8 mouse cellular contexts compared by ENCODE assay signal in the genomic region with DNA sequence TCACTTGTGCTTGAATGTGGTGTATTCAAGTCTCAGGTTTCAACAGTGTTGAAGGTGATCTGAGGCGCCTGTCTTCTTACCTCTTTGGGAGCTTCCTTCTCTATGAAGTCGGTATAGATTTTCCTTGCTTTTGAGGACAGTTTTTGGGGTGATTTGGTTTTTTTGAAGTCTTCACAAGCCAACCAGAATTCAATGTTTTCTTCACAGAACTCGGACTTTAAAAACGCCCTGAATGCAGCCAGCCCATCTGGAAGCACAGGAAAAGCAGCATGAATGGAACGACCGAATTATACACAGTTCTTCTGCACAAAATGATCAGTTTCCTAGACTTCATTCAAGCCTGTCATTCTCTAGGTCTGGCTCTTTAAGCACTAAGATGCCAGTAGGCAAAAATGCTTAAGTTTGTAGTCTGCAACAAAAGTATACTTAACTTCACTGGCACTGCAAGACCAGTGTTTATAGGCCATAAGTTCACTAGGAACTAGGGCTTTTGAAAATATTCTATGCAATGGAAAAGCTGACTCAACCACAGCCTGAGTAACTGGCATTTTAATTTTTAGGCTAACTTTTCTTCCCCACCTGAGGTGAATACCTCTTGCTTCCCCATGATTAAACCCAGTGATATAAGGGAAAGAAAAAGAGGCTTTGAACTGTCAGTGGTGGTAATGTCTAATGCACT. TPM values are rescaled to one million over a fixed set of nuclear protein-coding genes. Genes with fewer than 3 reads are reported as not detected.
DNase-seq lines count a peak whose midpoint lies in the region; TF ChIP-seq lines count a peak whose summit lies in the region.

No protein-coding gene starts in this region.

- TF ChIP-seq CTCF in gastrocnemius, adult 2 months (IDR thresholded peaks at IDR 0.05): no peak

- DNase-seq in gastrocnemius, adult 2 months: no peak
- DNase-seq in gastrocnemius, postnatal 14 days: no peak
- peak; percentile 27 for DNase-seq in CD4-positive helper T cell, adult 2 months (ENCODE audit: low read depth, low spot score)
- DNase-seq in hindbrain, embryonic 10.5 days (ENCODE audit: low spot score): no peak
- no peak for DNase-seq in cerebellum, postnatal 10 days
- DNase-seq in embryo, embryonic 10.5 days (ENCODE audit: low spot score): no peak
- no peak for DNase-seq in cerebellum, postnatal 25 days

- WGBS in hindbrain, embryonic 10.5 days: 84% methylated on average over 6 of the region's 6 CpGs
- 89% methylated on average over 6 of the region's 6 CpGs for WGBS in macrophage (ENCODE audit: missing documents)

- no peaks in the 10 kb centered on the region for H3K9me3 ChIP-seq in hindbrain, embryonic 10.5 days

- intact Hi-C loops in gastrocnemius, adult 2 months (cut with DNase I): loop anchor here (5.0 kb wide), 2 partner anchors 60 to 85 kb away; no protein-coding TSS in a partner anchor
- intact Hi-C loops in gastrocnemius, postnatal 14 days (cut with DNase I; ENCODE audit: low total_unique reads): loop anchor here (5.0 kb wide), 1 partner anchor 80 kb away; no protein-coding TSS in a partner anchor

- H3K27me3 ChIP-seq in hindbrain, embryonic 10.5 days (ENCODE audit: insufficient read depth, poor library complexity, severe bottlenecking): no peaks in the 10 kb centered on the region

- H3K27ac ChIP-seq in gastrocnemius, adult 2 months: no peak overlapping the region; the same call in 1 of the 2 replicates
- no peak overlapping the region; the same call in 1 of the 2 replicates for H3K27ac ChIP-seq in hindbrain, embryonic 10.5 days
- peak overlapping the region; percentile 92 for H3K27ac ChIP-seq in macrophage

- peaks cover 22% of the 10 kb centered on the region for H3K36me3 ChIP-seq in hindbrain, embryonic 10.5 days
- H3K36me3 ChIP-seq in macrophage (ENCODE audit: inconsistent target): 0 out of 2 replicates have a peak, but pooled peaks cover 12% of the 10 kb centered on the region

- peak overlapping the region; percentile 89 for H3K4me3 ChIP-seq in gastrocnemius, adult 2 months
- peak overlapping the region; percentile 57 for H3K4me3 ChIP-seq in hindbrain, embryonic 10.5 days
- peak overlapping the region; percentile 97 for H3K4me3 ChIP-seq in macrophage (ENCODE audit: inconsistent target)

- peaks cover 21% of the 10 kb centered on the region for H3K79me2 ChIP-seq in macrophage (ENCODE audit: inconsistent target)

- H3K4me1 ChIP-seq in hindbrain, embryonic 10.5 days (replicated peaks): peaks cover 39% of the 10 kb centered on the region

RNA-seq across cellular contexts. Expression of gene Rgs2, which starts 1.8 kb away (rescaled TPM):
- 1 to 10 TPM; 3.0 to 9.5 TPM for total RNA-seq in gastrocnemius, adult 2 months (2021)
- total RNA-seq in gastrocnemius, postnatal 14 days (2021): 10 to 100 TPM in 1 of 2 experiments, 1 to 10 TPM in 1; 9.8 to 12.9 TPM
- polyA plus RNA-seq in hindbrain, embryonic 10.5 days (2016; fragmentation: Nextera tagmentation; extraction: Ambion mirVana): 44.8 and 50.3 TPM in 2 replicates
- total RNA-seq in macrophage (2018; cell fraction: chromatin; rRNA removed): 100 to 1,000 TPM in 6 of 26 experiments, 10 to 100 TPM in 15, 1 to 10 TPM in 5; 7.2 to 412 (median 30.9) TPM
- total RNA-seq in macrophage (2018; cell fraction: cytosol; rRNA removed): 100 to 1,000 TPM in 7 of 26 experiments, 10 to 100 TPM in 19; 36.9 to 221 (median 65.7) TPM
- total RNA-seq in macrophage (2018; cell fraction: nucleus; rRNA removed): 100 to 1,000 TPM in 1 of 26 experiments, 10 to 100 TPM in 25; 14.8 to 238 (median 38.0) TPM
- 90.2 to 154 TPM (median 98.0 TPM) in 3 replicates for polyA plus RNA-seq in macrophage (2018)
